Mouse (Mus musculus) CD4-positive, CD25-positive, alpha-beta regulatory T cell (primary cell): ENCODE measurements around the gene Fam3b. TPM values are rescaled to one million over a fixed set of nuclear protein-coding genes. Genes with fewer than 3 reads are reported as not detected.

Source experiments
- polyA plus RNA-seq: library from polyadenylated mRNA; unstranded; fragments of 100-300 nt; shearing (Covaris generic); gene quantifications from one replicate; pipeline ENCODE4 v1.2.1, GENCODE M21; 2017

The Fam3b gene
- polyA plus RNA-seq, result 1.2 TPM

GRCm38 (mm10) chr16:97514099-97514940, at the start of gene Fam3b:
TSS of gene Fam3b (minus strand) at chr16:97514816.

GRCm38 (mm10) chr16:97462481-97463181, 52.0 kb downstream of the Fam3b start, which contains the start of gene Mx1:
TSS of gene Mx1 (minus strand) at chr16:97462907.

Other genes with a start within 250 kb of the Fam3b start
- gene Bace2, start 158.1 kb downstream of the Fam3b start, polyA plus RNA-seq, result 0.25 TPM
- gene Mx1, start 51.9 kb downstream of the Fam3b start, polyA plus RNA-seq, result 3.9 TPM
- gene Tmprss2, start 96.4 kb upstream of the Fam3b start, polyA plus RNA-seq, result not detected
- 0.11 TPM for gene Ripk4, start 249.0 kb upstream of the Fam3b start, polyA plus RNA-seq